Mouse (Mus musculus): Measurements from ENCODE around the gene Olfr329-ps.
"Not testable (repeated sequence)": the region's sequence is repeated elsewhere in the genome, so short reads cannot be mapped to it uniquely, and the experiment has no call there.

DNA sequence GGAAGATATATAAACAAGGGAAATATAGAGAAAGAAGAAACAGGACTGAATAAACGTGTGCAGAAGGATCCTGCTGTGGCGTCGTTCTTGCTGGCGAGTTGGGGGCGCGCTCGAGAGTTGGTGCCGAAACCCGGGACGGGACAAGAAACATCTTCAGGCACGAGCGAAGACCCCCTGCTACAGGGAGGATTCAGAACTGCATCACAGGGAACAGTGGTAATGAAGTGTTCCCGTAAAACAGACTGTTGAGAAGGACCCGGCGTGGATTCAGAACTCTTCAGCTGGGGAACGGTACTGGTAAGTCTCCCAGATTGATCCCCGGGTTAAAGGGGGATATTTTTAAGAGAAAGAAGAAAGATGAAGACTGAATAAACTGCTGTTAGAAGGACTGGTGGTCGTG is 27.3 kb downstream of the Olfr329-ps start:
- not testable (repeated sequence) for TF ChIP-seq POLR2A (IDR thresholded peaks at IDR 0.05; ENCODE audit: borderline replicate concordance, extremely low read depth, insufficient read depth, insufficient read length, poor library complexity, severe bottlenecking); CTCF (IDR thresholded peaks at IDR 0.05; ENCODE audit: borderline replicate concordance, extremely low read depth, insufficient read depth, insufficient read length)

All from brain, embryonic 14.5 days (tissue).